Comparison of ENCODE assay signal across 28 mouse cellular contexts in genomic region chr7:67769487-67769886, GRCm38 (mm10). TPM values are rescaled to one million over a fixed set of nuclear protein-coding genes. Genes with fewer than 3 reads are reported as not detected.
A peak's percentile ranks its signal among the peaks of the same experiment; 100 is the strongest.
DNase-seq lines count a peak whose midpoint lies in the region; ATAC-seq lines count a peak whose summit lies in the region.
"Had no signal": no experiment of that assay in that cellular context is flagged by ENCODE, and none has a peak within 500 bp of the region (broad histone marks: within the 10 kb centered on the region; RNA-seq: fewer than 3 reads in every experiment).

No protein-coding gene starts in this region.

- H3K9me3 ChIP-seq in hindbrain, embryonic 14.5 days (ENCODE audit: control insufficient read depth, low read length): no peaks in the 10 kb centered on the region
- H3K9me3 ChIP-seq: embryonic facial prominence, embryonic 10.5 days; embryonic facial prominence, embryonic 13.5 days; forebrain, embryonic 12.5 days; forebrain, embryonic 15.5 days; hindbrain, embryonic 12.5 days; intestine, embryonic 15.5 days had no signal

- 90% methylated on average over 5 of the region's 5 CpGs for WGBS in hindbrain, embryonic 14.5 days

- no peaks in the 10 kb centered on the region for H3K4me1 ChIP-seq in hindbrain, embryonic 14.5 days (replicated peaks; ENCODE audit: control insufficient read depth, insufficient read depth, low read length)
- H3K4me1 ChIP-seq: forebrain, embryonic 12.5 days; forebrain, embryonic 15.5 days; hindbrain, embryonic 12.5 days; intestine, embryonic 15.5 days had no signal

- H3K4me2 ChIP-seq in hindbrain, embryonic 14.5 days (replicated peaks): no peak overlapping the region
- H3K4me2 ChIP-seq: embryonic facial prominence, embryonic 13.5 days; forebrain, embryonic 12.5 days; forebrain, embryonic 15.5 days; heart, embryonic 11.5 days; hindbrain, embryonic 12.5 days; intestine, embryonic 15.5 days had no signal

- no peak overlapping the region for H3K4me3 ChIP-seq in hindbrain, embryonic 14.5 days (replicated peaks; ENCODE audit: low read length)
- H3K4me3 ChIP-seq: embryonic facial prominence, embryonic 10.5 days; embryonic facial prominence, embryonic 13.5 days; erythroblast, embryonic 14.5 days; forebrain, embryonic 12.5 days; forebrain, embryonic 15.5 days; hindbrain, embryonic 12.5 days; intestine, embryonic 15.5 days had no signal

- DNase-seq in ovary, adult 18-20 months (ENCODE audit: low spot score): peak; percentile 46
- no peak for DNase-seq in ovary, postnatal 10 days (ENCODE audit: low spot score)
- DNase-seq in adrenal gland, adult 8-10 months: peak; percentile 91
- peak; percentile 67 for DNase-seq in adrenal gland, postnatal 25 days
- DNase-seq in hindbrain, embryonic 14.5 days (ENCODE audit: low spot score): no peak
- DNase-seq: B cell, adult 2 months; cerebellum, adult 11-12 months; cerebellum, adult 8-10 months; cerebellum, postnatal 10 days; cerebellum, postnatal 36 days; embryo, embryonic 11 days; gastrocnemius, postnatal 10 days; gastrocnemius, postnatal 36 days; heart, adult 11 months; kidney, adult 11 months had no signal

- H3K36me3 ChIP-seq in hindbrain, embryonic 14.5 days (replicated peaks; ENCODE audit: control insufficient read depth, insufficient read depth): no peaks in the 10 kb centered on the region
- H3K36me3 ChIP-seq: embryonic facial prominence, embryonic 10.5 days; embryonic facial prominence, embryonic 13.5 days; forebrain, embryonic 12.5 days; forebrain, embryonic 15.5 days; G1E; hindbrain, embryonic 12.5 days; intestine, embryonic 15.5 days had no signal

- H3K27me3 ChIP-seq in hindbrain, embryonic 14.5 days (ENCODE audit: control insufficient read depth, insufficient read depth, low read length): no peaks in the 10 kb centered on the region
- H3K27me3 ChIP-seq: embryonic facial prominence, embryonic 13.5 days; forebrain, embryonic 12.5 days; forebrain, embryonic 15.5 days; hindbrain, embryonic 12.5 days; intestine, embryonic 15.5 days had no signal

- no peak overlapping the region for H3K9ac ChIP-seq in hindbrain, embryonic 14.5 days
- H3K9ac ChIP-seq: embryonic facial prominence, embryonic 13.5 days; forebrain, embryonic 12.5 days; forebrain, embryonic 15.5 days; hindbrain, embryonic 12.5 days; intestine, embryonic 15.5 days had no signal

- ATAC-seq in hindbrain, embryonic 14.5 days (ENCODE audit: low FRiP score): no peak
- ATAC-seq in granulocyte monocyte progenitor cell, adult 5-6 weeks (replicated peaks; ENCODE audit: poor library complexity, severe bottlenecking): no peak
- ATAC-seq: forebrain, embryonic 15.5 days; hindbrain, embryonic 16.5 days; intestine, embryonic 15.5 days; Patski had no signal

- H3K27ac ChIP-seq in hindbrain, embryonic 14.5 days: no peak overlapping the region
- H3K27ac ChIP-seq: embryonic facial prominence, embryonic 10.5 days; embryonic facial prominence, embryonic 13.5 days; forebrain, embryonic 12.5 days; forebrain, embryonic 15.5 days; hindbrain, embryonic 12.5 days; intestine, embryonic 15.5 days had no signal

RNA-seq across cellular contexts. Expression of gene Synm, which starts 9.9 kb away (rescaled TPM):
- total RNA-seq in adrenal gland, adult 8-10 months (2022): 10 to 100 TPM; 10.1 to 18.0 (median 12.0) TPM
- 22.7 and 30.0 TPM in 2 replicates for total RNA-seq in adrenal gland, postnatal 25 days (2021)
- 3.7 and 4.4 TPM in 2 replicates for polyA plus RNA-seq in hindbrain, embryonic 14.5 days (2014; fragmentation: Nextera tagmentation; extraction: Ambion mirVana)
- total RNA-seq in granulocyte monocyte progenitor cell, adult 5-6 weeks (2014; fragmentation: Nextera tagmentation): not detected in 2 replicates
- total RNA-seq in granulocyte monocyte progenitor cell, adult 5-6 weeks (2017): 0.15 TPM in 1 of 2 replicates, not detected in the other
- total RNA-seq: CH12.LX had no signal
- polyA plus RNA-seq: G1E had no signal

Comparison
In these comparisons a context has a peak if more than half of its experiments do, and no peak if none do; other contexts are left out.
1. DNase-seq: peak in ovary, adult 18-20 months (single experiment), adrenal gland, adult 8-10 months (single experiment) and adrenal gland, postnatal 25 days (single experiment); none in ovary, postnatal 10 days (single experiment) and hindbrain, embryonic 14.5 days (single experiment).
2. RNA of gene Synm, which starts 9.9 kb away (total RNA-seq): 22.7 to 30.0 TPM in adrenal gland, postnatal 25 days and 10.1 to 18.0 TPM in adrenal gland, adult 8-10 months; 0.15 TPM in granulocyte monocyte progenitor cell, adult 5-6 weeks; every median in the first group is over 4 times any median in the second.